Mouse (Mus musculus) cerebellum, adult 2 months (tissue): ENCODE data around the gene Cdh6. TPM values are rescaled to one million over a fixed set of nuclear protein-coding genes. Genes with fewer than 3 reads are reported as not detected.

Source experiments
- DNase-seq, 2 experiments: peaks; one replicate each; pipeline ENCODE4 v3.0.0; 2021
- H3K27ac ChIP-seq: fragments of 200-500 bp; 2 replicates; pipeline ENCODE4 v1.5.1; 2012; ENCODE audit warnings: low read length, control low read depth, inconsistent platforms; ENCODE audit not compliant: insufficient read depth
- H3K27me3 ChIP-seq: fragments of 200-500 bp; 2 replicates; pipeline ENCODE4 v1.6.1; 2012; ENCODE audit warnings: inconsistent platforms, mild to moderate bottlenecking, low read length, moderate library complexity; ENCODE audit not compliant: control insufficient read depth, insufficient read depth
- H3K4me1 ChIP-seq: fragments of 200-500 bp; 2 replicates; pipeline ENCODE4 v1.6.1; 2011; ENCODE audit warnings: low read length; ENCODE audit not compliant: control insufficient read depth, insufficient read depth
- H3K4me3 ChIP-seq: fragments of 200-500 bp; replicated peaks from 2 replicates; pipeline ENCODE3; 2011; ENCODE audit warnings: mild to moderate bottlenecking, low read depth, low read length, control low read depth; ENCODE audit not compliant: insufficient read depth
- CTCF ChIP-seq: fragments of 200-500 bp; IDR thresholded peaks from 2 replicates; pipeline ENCODE4 v1.5.1; 2011; ENCODE audit warnings: low read depth, mild to moderate bottlenecking, control low read depth, low read length, moderate library complexity, borderline replicate concordance; ENCODE audit not compliant: insufficient read depth
- POLR2A ChIP-seq: fragments of 200-500 bp; IDR thresholded peaks from 2 replicates; pipeline ENCODE4 v1.6.1; 2011; ENCODE audit warnings: low read length, control low read depth, borderline replicate concordance; ENCODE audit not compliant: insufficient read depth
- WGBS: fragments of 180-500 bp; shearing (Covaris S2); methylation state at CpG from one replicate; pipeline ENCODE4 v1.1.7; 2018; 5-methylcytosine and 5-hydroxymethylcytosine counted together
- polyA plus RNA-seq: library from polyadenylated mRNA; depleted of rRNA; stranded (reverse); fragments of >200 nt; gene quantifications from 2 replicates; pipeline ENCODE4 v1.2.3, GENCODE M21; 2012

Cdh6 gene
- polyA plus RNA-seq, 1 experiment: 2.8 TPM

GRCm38 (mm10) chr15:13027513-13027912 lies 146.0 kb downstream of the Cdh6 start:
- H3K4me1 ChIP-seq: no peaks in the 10 kb centered on the region
- WGBS: 77% methylated on average over 5 of the region's 5 CpGs
- no peak for TF ChIP-seq CTCF
- TF ChIP-seq POLR2A: no peak

GRCm38 (mm10) chr15:13016756-13017357 lies 156.6 kb downstream of the Cdh6 start:
- no peak for DNase-seq

More at GRCm38 (mm10) chr15:13027513-13027912, 146.0 kb downstream of the Cdh6 start:
- Histone ChIP-seq H3K27ac (no peak overlapping the region), H3K27me3 (no peaks in the 10 kb centered on the region), H3K4me3 (no peak overlapping the region)
- DNase-seq: no peak

GRCm38 (mm10) chr15:13008803-13009202 lies 164.7 kb downstream of the Cdh6 start:
- WGBS: 40% methylated on average over 4 of the region's 4 CpGs
- no peaks in the 10 kb centered on the region for H3K27me3 ChIP-seq
- no peak for TF ChIP-seq POLR2A
- no peak for TF ChIP-seq CTCF
- H3K27ac ChIP-seq: no peak overlapping the region
- no peaks in the 10 kb centered on the region for H3K4me1 ChIP-seq
- no peak overlapping the region for H3K4me3 ChIP-seq
- no peak for DNase-seq

More at GRCm38 (mm10) chr15:13016756-13017357, 156.6 kb downstream of the Cdh6 start:
- no peaks in the 10 kb centered on the region for H3K4me1 ChIP-seq
- 64% methylated on average over 2 of the region's 2 CpGs for WGBS
- no peak overlapping the region for H3K4me3 ChIP-seq
- no peak for TF ChIP-seq POLR2A
- no peak for TF ChIP-seq CTCF
- no peaks in the 10 kb centered on the region for H3K27me3 ChIP-seq
- no peak overlapping the region for H3K27ac ChIP-seq

GRCm38 (mm10) chr15:13005934-13006333 lies 167.5 kb downstream of the Cdh6 start:
- 82% methylated on average over 13 of the region's 13 CpGs for WGBS
- H3K4me1 ChIP-seq: no peaks in the 10 kb centered on the region
- H3K4me3 ChIP-seq: no peak overlapping the region
- TF ChIP-seq POLR2A: no peak
- H3K27ac ChIP-seq: no peak overlapping the region
- H3K27me3 ChIP-seq: no peaks in the 10 kb centered on the region
- no peak for DNase-seq

GRCm38 (mm10) chr15:13001549-13001948 lies 171.9 kb downstream of the Cdh6 start:
- Histone ChIP-seq H3K27ac (no peak overlapping the region), H3K4me1 (no peaks in the 10 kb centered on the region), H3K27me3 (no peaks in the 10 kb centered on the region), H3K4me3 (no peak overlapping the region)
- no peak for TF ChIP-seq POLR2A
- no peak for TF ChIP-seq CTCF
- DNase-seq: no peak
- 71% methylated on average over 7 of the region's 7 CpGs for WGBS

- no peaks in the 10 kb centered on the region for H3K4me1 ChIP-seq
- DNase-seq: no peak
- no peak for TF ChIP-seq CTCF
- no peak for TF ChIP-seq POLR2A
- H3K27ac ChIP-seq: no peak overlapping the region
- 55% methylated on average over 9 of the region's 9 CpGs for WGBS
- H3K4me3 ChIP-seq: no peak overlapping the region
- H3K27me3 ChIP-seq: no peaks in the 10 kb centered on the region
These were observed 178.7 kb downstream of the Cdh6 start for GRCm38 (mm10) chr15:12994563-12995359.
